Mouse (Mus musculus) lung, adult 2 months (tissue): Measurements from ENCODE around the gene Slc17a5.

ENCODE experiments used
- CTCF ChIP-seq: fragments of 200-500 bp; IDR thresholded peaks from 2 replicates; pipeline ENCODE4 v1.5.1; 2011; ENCODE audit warnings: mild to moderate bottlenecking, low read length, control low read depth; ENCODE audit not compliant: insufficient read depth
- POLR2A ChIP-seq: fragments of 200-500 bp; IDR thresholded peaks from 2 replicates; pipeline ENCODE4 v1.6.1; 2011; ENCODE audit warnings: low read depth, mild to moderate bottlenecking, control low read depth, low read length, borderline replicate concordance; ENCODE audit errors: extremely low read depth

GRCm38 (mm10) chr9:78569934-78570333, 17.9 kb downstream of the Slc17a5 start:
- TF ChIP-seq CTCF, result no peak
- no peak for TF ChIP-seq POLR2A
